In the genomic region with DNA sequence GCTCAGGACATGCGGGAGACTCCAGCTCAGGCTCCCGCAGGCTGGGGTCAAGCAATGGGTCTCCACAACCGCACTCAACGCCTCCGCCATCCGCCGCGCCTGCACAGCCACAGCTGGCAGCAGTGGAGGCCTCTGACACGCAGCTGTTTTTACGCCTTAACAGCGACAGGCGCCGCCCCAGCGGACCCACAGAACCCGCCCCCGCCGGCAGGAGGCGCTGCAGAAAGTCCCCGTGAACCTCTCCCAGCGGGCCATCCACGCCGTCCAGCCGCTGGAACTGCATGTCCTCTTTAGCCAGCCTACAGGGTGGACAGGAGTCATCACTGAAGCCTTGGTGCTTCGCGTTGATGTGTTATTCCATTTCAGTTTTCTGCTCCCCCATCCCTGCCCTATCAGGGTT, we compare ENCODE assay signal across 10 mouse cellular contexts. TPM values are rescaled to one million over a fixed set of nuclear protein-coding genes. Genes with fewer than 3 reads are reported as not detected.
A peak's percentile ranks its signal among the peaks of the same experiment; 100 is the strongest.
DNase-seq lines count a peak whose midpoint lies in the region; TF ChIP-seq lines count a peak whose summit lies in the region.
"Had no signal": no experiment of that assay in that cellular context is flagged by ENCODE, and none has a peak within 500 bp of the region (broad histone marks: within the 10 kb centered on the region; RNA-seq: fewer than 3 reads in every experiment).

No protein-coding gene starts in this region.

- no peak overlapping the region for H3K27ac ChIP-seq in spleen, adult 2 months (ENCODE audit: insufficient read depth, low read length)
- H3K27ac ChIP-seq: liver, embryonic 13.5 days; stomach, embryonic 15.5 days had no signal

- peak; percentile 39 for DNase-seq in embryo, embryonic 10.5 days (ENCODE audit: low spot score)
- no peak for DNase-seq in embryo, embryonic 10 days (ENCODE audit: low spot score)
- peak in 1 of 2 experiments; percentile 20 for DNase-seq in spleen, adult 2 months (ENCODE audit: low read depth in 1 of 2, low spot score in 2 of 2)
- DNase-seq in spleen, adult 18-20 months = no peak
- peak; percentile 69 for DNase-seq in liver
- peak; percentile 56 for DNase-seq in splenic B cell, adult 2 months (ENCODE audit: low read depth, low spot score)
- no peak for DNase-seq in layer of hippocampus, adult 9-10 months (ENCODE audit: low spot score)
- no peak for DNase-seq in frontal cortex, postnatal 10 days (ENCODE audit: low spot score in 2 of 2)
- DNase-seq: liver, embryonic 13.5 days had no signal

- H3K4me3 ChIP-seq in spleen, adult 2 months (ENCODE audit: extremely low read depth, insufficient read depth, insufficient read length) = no peak overlapping the region
- H3K4me3 ChIP-seq: liver, embryonic 13.5 days; stomach, embryonic 15.5 days had no signal

- 33% methylated on average over 25 of the region's 25 CpGs for WGBS in spleen, adult 2 months

- 0 out of 2 replicates have a peak, but pooled peaks have one; percentile 31 for TF ChIP-seq CTCF in spleen, adult 2 months (IDR thresholded peaks at IDR 0.05; ENCODE audit: extremely low read depth, insufficient read depth, insufficient read length, insufficient replicate concordance)

- no peaks in the 10 kb centered on the region for H3K36me3 ChIP-seq in spleen, adult 2 months (ENCODE audit: control insufficient read depth, insufficient read depth, low read length)
- H3K36me3 ChIP-seq in splenic B cell, adult 2 months (ENCODE audit: control insufficient read depth, insufficient read depth, low read length, poor library complexity, severe bottlenecking) = no peaks in the 10 kb centered on the region
- H3K36me3 ChIP-seq: liver, embryonic 13.5 days; stomach, embryonic 15.5 days had no signal

- no peaks in the 10 kb centered on the region for H3K4me1 ChIP-seq in spleen, adult 2 months (ENCODE audit: control insufficient read depth, insufficient read depth, insufficient read length)
- H3K4me1 ChIP-seq: stomach, embryonic 15.5 days had no signal

- peaks cover 5% of the 10 kb centered on the region; the same call in 1 of the 2 replicates for H3K27me3 ChIP-seq in spleen, adult 2 months (ENCODE audit: control insufficient read depth, insufficient read depth, low read length)
- no peaks in the 10 kb centered on the region for H3K27me3 ChIP-seq in splenic B cell, adult 2 months (ENCODE audit: control insufficient read depth, insufficient read depth, low read length, poor library complexity, severe bottlenecking)

- TF ChIP-seq POLR2A in spleen, adult 2 months (IDR thresholded peaks at IDR 0.05; ENCODE audit: low read depth, low read length) = no peak

RNA-seq across cellular contexts. Expression of a gene that starts 6.6 kb away (rescaled TPM):
- polyA plus RNA-seq in spleen, adult 2 months (2012; rRNA removed) = not detected in 2 replicates
- polyA plus RNA-seq: liver, embryonic 13.5 days had no signal

RNA-seq across cellular contexts. Expression of a gene that starts 17.3 kb away (rescaled TPM):
- polyA plus RNA-seq in spleen, adult 2 months (2012; rRNA removed) = 3.6 and 3.9 TPM in 2 replicates

RNA-seq across cellular contexts. Expression of a gene that starts 17.4 kb away (rescaled TPM):
- 71.6 and 72.0 TPM in 2 replicates for polyA plus RNA-seq in spleen, adult 2 months (2012; rRNA removed)

RNA-seq across cellular contexts. Expression of a gene that starts 18.9 kb away (rescaled TPM):
- 87.8 and 137 TPM in 2 replicates for polyA plus RNA-seq in spleen, adult 2 months (2012; rRNA removed)

RNA-seq across cellular contexts. Expression of a gene that starts 29.0 kb away (rescaled TPM):
- 40.0 and 47.5 TPM in 2 replicates for polyA plus RNA-seq in spleen, adult 2 months (2012; rRNA removed)

Comparison
In these comparisons a context has a peak if more than half of its experiments do, and no peak if none do; other contexts are left out.
1. DNase-seq: peak in embryo, embryonic 10.5 days (single experiment), liver (single experiment) and splenic B cell, adult 2 months (single experiment); none in embryo, embryonic 10 days (single experiment), spleen, adult 18-20 months (0 of 2), layer of hippocampus, adult 9-10 months (single experiment) and frontal cortex, postnatal 10 days (0 of 2).